Mouse (Mus musculus) midbrain, embryonic 16.5 days (tissue): ENCODE results near the gene Zfp600. TPM values are rescaled to one million over a fixed set of nuclear protein-coding genes. Genes with fewer than 3 reads are reported as not detected.
"Not testable (repeated sequence)": the region's sequence is repeated elsewhere in the genome, so short reads cannot be mapped to it uniquely, and the experiment has no call there.

Experiments used
- ATAC-seq: fragments of 200-750 bp; cut with Nextera tagmentation; 2 replicates; pipeline ENCODE4 v1.8.0; 2017; ENCODE audit warnings: moderate TSS enrichment
- H3K27ac ChIP-seq: fragments of 300-500 bp; sonication (generic); 2 replicates; pipeline ENCODE4 v1.5.1; 2014; ENCODE audit warnings: mild to moderate bottlenecking, low read length, mixed read lengths
- H3K27me3 ChIP-seq: fragments of 300-500 bp; sonication (generic); 2 replicates; pipeline ENCODE4 v1.6.1; 2014; ENCODE audit warnings: low read depth, low read length, mixed read lengths; ENCODE audit not compliant: control insufficient read depth, insufficient read depth
- H3K36me3 ChIP-seq: fragments of 300-500 bp; sonication (generic); 2 replicates; pipeline ENCODE4 v1.6.1; 2014; ENCODE audit warnings: mild to moderate bottlenecking, low read length, moderate library complexity, mixed read lengths; ENCODE audit not compliant: control insufficient read depth, insufficient read depth
- H3K4me1 ChIP-seq: fragments of 300-500 bp; sonication (generic); 2 replicates; pipeline ENCODE4 v1.6.1; 2014; ENCODE audit warnings: mild to moderate bottlenecking, low read length, mixed read lengths; ENCODE audit not compliant: control insufficient read depth, insufficient read depth
- H3K4me2 ChIP-seq: fragments of 300-500 bp; sonication (generic); 2 replicates; pipeline ENCODE4 v1.6.1; 2014; ENCODE audit warnings: mild to moderate bottlenecking, low read length, mixed read lengths
- H3K4me3 ChIP-seq: fragments of 300-500 bp; sonication (generic); 2 replicates; pipeline ENCODE4 v1.5.1; 2014; ENCODE audit warnings: low read depth, mild to moderate bottlenecking, low read length, moderate library complexity, mixed read lengths
- H3K9ac ChIP-seq: fragments of 300-500 bp; sonication (generic); 2 replicates; pipeline ENCODE4 v1.6.1; 2014; ENCODE audit warnings: low read depth, low read length, mixed read lengths
- H3K9me3 ChIP-seq: fragments of 300-500 bp; sonication (generic); replicated peaks from 2 replicates; pipeline ENCODE4 v1.6.1; 2014; ENCODE audit warnings: mild to moderate bottlenecking, low read length, mixed read lengths; ENCODE audit not compliant: control insufficient read depth, poor library complexity, severe bottlenecking
- WGBS: fragments of 180-500 bp; shearing (Covaris S2); extraction: QIAGEN DNeasy Blood & Tissue Kit; methylation state at CpG from one replicate; pipeline ENCODE4 v1.1.7; 2014; 5-methylcytosine and 5-hydroxymethylcytosine counted together
- polyA plus RNA-seq: library from polyadenylated mRNA; unstranded; fragments of >200 nt; fragmentation: Nextera tagmentation; extraction: Ambion mirVana; gene quantifications from 2 replicates; pipeline ENCODE4 v1.2.1, GENCODE M21; 2015

Gene Zfp600
- not detected in 2 replicates for polyA plus RNA-seq

DNA sequence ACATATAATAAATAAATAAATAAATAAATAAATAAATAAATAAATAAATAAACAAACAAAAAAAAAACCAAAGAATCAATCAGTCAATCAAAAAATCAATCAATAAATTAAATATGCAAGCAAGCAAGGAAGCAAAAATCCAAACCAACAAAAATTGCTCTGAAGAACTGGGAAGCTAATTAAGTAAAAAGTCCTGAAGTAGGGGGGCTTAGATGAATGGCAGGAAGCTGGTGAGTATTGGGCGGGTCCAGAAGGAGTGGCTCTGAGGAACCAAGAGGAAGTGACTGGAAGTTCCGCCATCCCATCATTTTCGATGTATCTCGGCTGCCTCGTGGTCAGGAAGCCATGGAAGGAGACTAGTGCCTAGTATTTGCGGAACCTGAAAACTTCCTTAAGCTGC, at the start of gene Zfp600:
Zfp600 (plus strand) TSS at position 301 of the 400 bp plus-strand sequence.
- not testable (repeated sequence) for H3K4me1 ChIP-seq, H3K9ac ChIP-seq, H3K36me3 ChIP-seq, H3K27ac ChIP-seq, H3K4me2 ChIP-seq, ATAC-seq, H3K9me3 ChIP-seq, H3K4me3 ChIP-seq, H3K27me3 ChIP-seq
- WGBS, result no CpG with 5 or more reads among the region's 6 CpGs

DNA sequence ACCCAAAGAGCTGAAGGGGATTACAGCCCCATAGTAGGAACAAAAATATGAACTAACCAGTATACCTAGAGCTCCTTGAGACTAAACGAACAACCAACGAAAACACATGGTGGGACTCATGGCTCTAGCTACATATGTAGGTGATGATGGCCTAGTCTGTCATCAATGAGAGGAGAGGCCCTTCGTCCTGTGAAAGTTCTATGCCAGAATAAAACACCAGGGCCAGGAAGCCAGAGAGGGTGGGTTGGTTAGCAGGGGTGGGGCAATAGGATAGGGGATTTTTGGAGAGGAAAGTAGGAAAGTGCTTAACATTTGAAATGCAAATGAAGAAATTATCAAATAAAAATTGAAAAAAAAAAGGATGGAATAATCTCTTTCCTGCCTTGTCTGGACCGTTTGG, 6.3 kb downstream of the Zfp600 start:
- 92% methylated on average over 2 of the region's 4 CpGs for WGBS
- not testable (repeated sequence) for ATAC-seq, H3K4me3 ChIP-seq, H3K4me1 ChIP-seq, H3K9me3 ChIP-seq, H3K27me3 ChIP-seq, H3K4me2 ChIP-seq, H3K36me3 ChIP-seq, H3K9ac ChIP-seq, H3K27ac ChIP-seq

DNA sequence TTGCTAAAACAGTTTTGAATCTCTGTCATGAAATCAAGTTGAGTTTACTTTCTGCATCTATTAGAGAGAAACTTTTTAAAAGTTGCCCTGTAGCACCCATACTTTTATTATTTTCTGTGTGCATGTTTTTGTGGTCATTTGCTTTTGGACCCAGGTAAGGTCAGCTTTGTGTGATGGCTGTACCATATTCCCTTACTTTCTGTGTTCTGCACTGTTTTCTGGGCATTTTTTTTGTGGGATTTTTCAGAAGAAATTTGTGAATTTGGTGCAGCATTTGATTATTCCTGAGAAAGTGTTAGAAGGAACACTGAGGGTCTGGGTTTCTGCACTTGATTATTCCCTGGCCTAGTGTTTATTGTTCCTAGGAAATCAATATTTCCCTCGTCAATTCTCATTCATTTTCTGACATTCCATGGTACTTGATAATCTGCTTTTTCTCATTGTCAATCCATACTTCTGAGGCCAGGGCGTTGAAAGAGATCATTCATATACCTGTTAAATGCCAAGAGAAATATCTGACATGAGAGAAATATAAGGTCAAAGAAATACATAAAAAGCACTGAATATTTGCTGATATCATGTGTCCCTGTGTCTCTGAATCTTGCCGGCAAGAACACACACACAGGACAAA, 10.7 kb downstream of the Zfp600 start:
- not testable (repeated sequence) for H3K36me3 ChIP-seq, H3K27me3 ChIP-seq, H3K4me2 ChIP-seq, ATAC-seq, H3K4me3 ChIP-seq, H3K9ac ChIP-seq, H3K4me1 ChIP-seq, H3K27ac ChIP-seq
- 80% methylated on average over 3 of the region's 3 CpGs for WGBS
- H3K9me3 ChIP-seq, result peaks cover 10% of the 10 kb centered on the region

DNA sequence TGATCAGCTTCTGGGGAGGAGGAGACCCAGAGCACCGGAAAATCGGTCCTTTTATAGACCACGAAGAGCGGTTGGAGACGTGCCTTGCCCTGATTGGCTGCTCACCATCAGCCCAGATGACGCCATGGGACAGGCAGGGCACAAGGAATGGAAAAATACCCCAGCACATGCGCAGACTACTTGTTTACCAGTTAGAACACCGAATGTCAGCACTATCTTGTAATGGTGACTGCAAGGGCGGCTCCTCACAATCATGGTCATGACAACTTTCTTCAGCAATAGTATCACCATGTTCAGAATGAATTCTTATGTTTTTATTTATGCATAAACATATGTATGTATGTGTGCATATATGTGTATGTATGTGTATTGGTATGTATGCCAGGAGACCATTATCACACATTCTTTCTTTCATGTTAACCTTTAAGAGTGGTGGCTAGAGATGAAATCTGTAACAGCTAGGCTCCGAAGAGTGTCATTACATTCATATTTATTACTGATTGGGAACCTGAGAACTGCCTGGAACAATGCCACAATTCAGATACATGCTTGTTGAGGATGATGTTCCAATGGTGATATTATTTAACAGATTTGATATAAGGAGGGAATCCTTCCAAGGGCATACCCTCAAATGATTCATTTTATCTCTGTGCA, 11.4 kb downstream of the Zfp600 start:
- not testable (repeated sequence) for H3K27ac ChIP-seq, H3K27me3 ChIP-seq, H3K4me2 ChIP-seq, H3K4me1 ChIP-seq, H3K9ac ChIP-seq, H3K4me3 ChIP-seq, H3K36me3 ChIP-seq
- ATAC-seq, result peak; percentile 64; the same call in 1 of the 2 replicates
- peaks cover 10% of the 10 kb centered on the region for H3K9me3 ChIP-seq
- WGBS, result 82% methylated on average over 10 of the region's 10 CpGs

DNA sequence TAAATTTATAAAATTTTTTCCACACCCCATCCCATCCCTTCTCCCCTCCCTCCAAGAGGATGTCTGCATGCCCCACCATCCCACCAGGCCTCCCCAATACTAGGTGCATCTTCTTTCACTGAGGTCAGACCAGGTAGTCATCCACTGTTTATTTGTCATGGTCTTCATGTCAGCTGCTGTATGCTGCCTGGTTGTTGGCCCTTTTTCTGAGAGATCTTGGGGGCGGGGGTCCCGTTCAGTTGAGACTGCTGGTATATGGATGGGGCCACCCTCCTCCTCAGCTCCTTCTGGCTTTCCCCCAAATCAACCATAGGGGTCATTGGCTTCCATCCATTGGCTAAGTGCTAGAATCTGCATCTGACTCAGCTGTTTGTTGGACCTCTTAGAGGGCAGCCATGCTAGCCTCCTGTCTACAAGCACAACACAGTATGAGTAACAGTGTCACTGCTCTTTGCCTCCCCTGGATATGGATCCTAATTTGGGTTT, 12.1 kb downstream of the Zfp600 start:
- peaks cover 16% of the 10 kb centered on the region for H3K9me3 ChIP-seq
- no CpG with 5 or more reads among the region's 2 CpGs for WGBS

DNA sequence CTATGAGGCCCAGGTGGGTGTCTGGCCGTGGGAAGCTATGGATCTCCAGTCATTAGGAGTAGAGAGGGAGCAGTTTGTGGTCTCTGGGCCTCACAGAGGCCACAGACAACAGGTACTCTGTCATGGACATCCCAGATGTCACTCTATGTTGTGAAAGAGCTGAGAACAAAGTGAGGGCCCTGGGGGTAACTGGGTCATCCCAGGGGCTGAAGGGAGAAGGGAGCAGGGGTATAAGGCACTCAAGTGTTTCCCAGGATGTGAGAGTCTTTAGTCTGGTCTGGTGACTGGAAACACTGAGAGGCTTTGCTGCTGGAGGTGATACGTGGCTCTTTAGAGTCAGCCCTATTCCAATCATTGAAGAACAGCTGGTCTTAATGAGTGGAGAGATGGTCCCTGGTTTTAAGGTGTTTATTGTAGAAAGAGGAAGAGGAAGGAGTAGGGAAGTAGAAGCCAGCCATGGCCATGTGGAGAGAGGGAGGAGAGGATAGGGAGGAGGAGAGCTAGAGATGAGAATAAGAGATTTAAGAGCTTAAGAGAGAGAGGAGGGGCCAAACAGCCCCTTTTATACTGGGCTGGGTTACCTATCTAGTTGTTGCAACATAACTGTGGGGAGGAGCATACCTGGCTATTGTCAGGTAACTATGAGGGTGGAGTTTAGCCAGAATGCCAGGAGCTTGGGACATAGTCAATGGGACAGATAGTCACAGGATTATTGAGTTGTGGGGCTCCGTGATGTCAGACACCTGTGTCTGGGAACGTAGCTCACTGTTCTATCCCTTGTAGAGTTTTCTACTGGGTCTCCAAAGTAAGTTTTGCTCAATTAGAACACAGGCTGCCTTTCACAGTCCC, 17.0 kb downstream of the Zfp600 start:
- not testable (repeated sequence) for H3K9ac ChIP-seq, H3K27me3 ChIP-seq, ATAC-seq, H3K27ac ChIP-seq, H3K4me3 ChIP-seq, H3K4me1 ChIP-seq, H3K4me2 ChIP-seq, H3K36me3 ChIP-seq
- WGBS, result 62% methylated on average over 3 of the region's 4 CpGs
- peaks cover 13% of the 10 kb centered on the region for H3K9me3 ChIP-seq

More for the DNA sequence above, 12.1 kb downstream of the Zfp600 start:
- not testable (repeated sequence) for H3K4me2 ChIP-seq, H3K36me3 ChIP-seq, ATAC-seq, H3K9ac ChIP-seq, H3K4me1 ChIP-seq, H3K27ac ChIP-seq, H3K4me3 ChIP-seq, H3K27me3 ChIP-seq

DNA sequence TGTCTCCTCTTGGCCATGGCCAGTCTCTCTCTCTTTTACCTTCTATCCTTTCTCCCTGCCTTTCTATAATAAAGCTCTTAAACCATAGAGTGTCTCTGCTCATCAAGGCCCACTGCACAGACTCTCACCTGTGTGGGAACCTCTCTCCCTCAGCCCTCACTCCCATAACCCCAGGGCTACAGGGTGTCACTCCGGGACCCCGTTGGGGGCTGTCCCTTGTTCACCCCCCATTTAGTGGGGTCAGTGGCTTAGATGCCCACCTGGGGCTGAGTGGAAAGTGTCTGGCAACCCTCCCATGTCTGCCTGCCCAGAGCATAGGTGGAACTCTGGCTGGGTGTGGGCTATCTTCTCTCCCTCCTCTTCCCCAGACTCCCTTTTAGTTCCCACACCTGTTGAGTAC, 47.7 kb downstream of the Zfp600 start:
- not testable (repeated sequence) for H3K4me1 ChIP-seq, H3K9me3 ChIP-seq, H3K4me2 ChIP-seq, H3K4me3 ChIP-seq, H3K27me3 ChIP-seq, H3K36me3 ChIP-seq, ATAC-seq, H3K9ac ChIP-seq, H3K27ac ChIP-seq
- WGBS, result 84% methylated on average over 2 of the region's 2 CpGs

DNA sequence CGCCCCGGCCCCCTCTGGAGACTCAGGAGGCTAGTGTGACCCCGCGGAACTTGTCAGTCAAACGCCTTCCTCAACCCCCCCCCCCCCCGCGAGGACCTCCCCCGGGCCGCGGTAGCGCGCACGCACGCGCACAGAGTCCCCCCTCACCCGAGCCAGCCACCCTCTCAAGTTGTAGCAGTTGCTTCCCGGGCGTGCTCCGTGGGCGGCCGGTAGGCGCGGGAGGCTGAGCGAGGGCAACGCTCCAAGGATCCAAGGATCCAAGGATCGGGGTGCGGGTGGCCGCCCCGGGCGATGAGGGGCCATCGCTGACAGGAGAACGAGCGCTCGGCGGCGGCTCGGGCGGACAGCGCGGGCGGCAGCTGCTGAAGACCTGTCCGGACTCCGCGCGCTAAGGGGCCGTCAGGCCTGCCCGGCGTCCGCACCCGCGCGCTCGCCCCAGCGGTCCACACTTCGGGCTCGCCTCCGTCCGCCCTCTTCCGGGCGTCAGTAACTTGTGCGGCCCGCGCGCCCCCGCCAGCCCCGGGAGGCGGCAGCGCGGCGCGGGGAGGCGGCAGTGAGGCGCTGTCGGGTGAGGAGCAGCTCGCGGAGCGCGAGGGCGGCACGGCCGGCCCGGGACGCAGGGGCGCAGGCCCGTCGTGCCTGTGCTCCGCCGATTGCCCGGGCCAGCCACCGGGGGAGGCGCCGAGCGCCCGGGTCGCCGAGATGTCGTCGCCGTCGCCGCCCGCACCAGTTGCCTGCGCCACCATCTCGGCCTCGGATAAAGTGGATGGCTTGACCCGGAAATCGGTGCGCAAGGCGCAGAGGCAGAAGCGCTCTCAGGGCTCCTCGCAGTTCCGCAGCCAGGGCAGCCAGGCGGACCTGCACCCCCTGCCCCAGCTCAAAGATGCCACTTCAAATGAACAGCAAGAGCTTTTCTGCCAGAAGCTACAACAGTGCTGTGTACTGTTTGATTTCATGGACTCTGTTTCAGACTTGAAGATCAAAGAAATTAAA, 82.9 kb downstream of the Zfp600 start:
- H3K9ac ChIP-seq, H3K9me3 ChIP-seq, H3K36me3 ChIP-seq, H3K4me1 ChIP-seq, H3K27me3 ChIP-seq, H3K4me3 ChIP-seq, H3K27ac ChIP-seq, H3K4me2 ChIP-seq: not testable (repeated sequence)
- WGBS, result 3% methylated on average over 18 of the region's 113 CpGs
- peak; percentile 78 for ATAC-seq
